Mouse (Mus musculus) myocyte (in vitro differentiated cells): ENCODE measurements around the gene Tespa1.

Source experiments
- E2F4 ChIP-seq: IDR thresholded peaks from one replicate; pipeline ENCODE4 v1.6.1; 2011; ENCODE audit warnings: mild to moderate bottlenecking, control low read depth, moderate library complexity; ENCODE audit not compliant: insufficient read depth
- MAX ChIP-seq: IDR thresholded peaks from one replicate; pipeline ENCODE4 v1.6.1; 2011; ENCODE audit warnings: low read depth, mild to moderate bottlenecking, control low read depth
- MYOG ChIP-seq, 3 experiments: IDR thresholded peaks; one replicate each; pipeline ENCODE4 v1.6.1; 2011; ENCODE audit warnings: control low read depth in 2 of 3, low read depth in 2 of 3, mild to moderate bottlenecking in 2 of 3; ENCODE audit not compliant: insufficient read length in 2 of 3, control insufficient read depth in 1 of 3, insufficient read depth in 1 of 3
- POLR2A ChIP-seq: IDR thresholded peaks from one replicate; pipeline ENCODE4 v1.6.1; 2011; ENCODE audit warnings: low read depth, mild to moderate bottlenecking, control low read depth, moderate library complexity; ENCODE audit not compliant: insufficient read length
- TCF12 ChIP-seq: IDR thresholded peaks from one replicate; pipeline ENCODE4 v1.6.1; 2011; ENCODE audit warnings: mild to moderate bottlenecking, control low read depth; ENCODE audit not compliant: poor library complexity, insufficient read depth, severe bottlenecking
- USF1 ChIP-seq: IDR thresholded peaks from one replicate; pipeline ENCODE4 v1.6.1; 2011; ENCODE audit warnings: low read depth, mild to moderate bottlenecking, control low read depth, moderate library complexity

DNA sequence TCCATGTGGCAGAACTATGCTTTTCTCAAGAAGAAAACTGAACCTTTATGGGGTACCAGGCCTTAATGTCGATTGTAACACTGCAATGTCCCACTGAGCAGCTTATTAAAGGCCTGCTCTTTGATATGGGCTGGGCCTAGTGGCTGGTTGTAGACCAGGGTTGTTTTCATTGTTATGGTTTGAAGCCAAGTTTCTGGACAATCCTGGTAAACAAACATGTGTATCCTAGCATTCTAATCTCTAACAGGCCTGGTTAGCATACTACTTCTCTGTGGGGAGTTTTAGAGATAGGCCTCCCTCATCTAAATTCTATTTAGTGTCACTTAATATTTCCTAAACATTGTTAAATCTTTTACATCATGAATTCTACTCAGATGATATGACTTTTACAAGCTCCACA lies 49.0 kb downstream of the Tespa1 start:
- TF ChIP-seq USF1 (no peak), TCF12 (no peak), POLR2A (no peak), MYOG (IDR thresholded peaks at IDR 0.05; ENCODE audit: control insufficient read depth in 1 of 3, insufficient read depth in 1 of 3, insufficient read length in 2 of 3, low read depth in 2 of 3) (no peak), MAX (no peak), E2F4 (no peak)
